Mouse (Mus musculus) midbrain, embryonic 14.5 days (tissue): ENCODE data around the gene Rnf103. TPM values are rescaled to one million over a fixed set of nuclear protein-coding genes. Genes with fewer than 3 reads are reported as not detected.

Experiments used
- ATAC-seq: fragments of 200-750 bp; cut with Nextera tagmentation; 2 replicates; pipeline ENCODE4 v1.8.0; 2017; ENCODE audit warnings: moderate number of reproducible peaks, moderate library complexity; ENCODE audit not compliant: low FRiP score, low TSS enrichment
- DNase-seq: peaks from one replicate; pipeline ENCODE4 v3.0.0-alpha.2; 2015
- H3K27ac ChIP-seq: fragments of 300-500 bp; sonication (generic); replicated peaks from 2 replicates; pipeline ENCODE4 v1.5.1; 2014; ENCODE audit warnings: mild to moderate bottlenecking, low read depth, low read length, moderate library complexity
- H3K27me3 ChIP-seq: fragments of 300-500 bp; sonication (generic); 2 replicates; pipeline ENCODE4 v1.6.1; 2014; ENCODE audit warnings: low read length, control low read depth, mixed read lengths; ENCODE audit not compliant: control insufficient read depth, insufficient read depth
- H3K36me3 ChIP-seq: fragments of 300-500 bp; sonication (generic); 2 replicates; pipeline ENCODE4 v1.6.1; 2014; ENCODE audit warnings: low read length, control low read depth; ENCODE audit not compliant: control insufficient read depth, insufficient read depth
- H3K4me1 ChIP-seq: fragments of 300-500 bp; sonication (generic); 2 replicates; pipeline ENCODE4 v1.6.1; 2014; ENCODE audit warnings: mild to moderate bottlenecking, antibody characterized with exemption, low read length, control low read depth; ENCODE audit not compliant: control insufficient read depth, insufficient read depth
- H3K4me2 ChIP-seq: fragments of 300-500 bp; sonication (generic); 2 replicates; pipeline ENCODE4 v1.6.1; 2014; ENCODE audit warnings: mild to moderate bottlenecking, low read length, moderate library complexity
- H3K4me3 ChIP-seq: fragments of 300-500 bp; sonication (generic); replicated peaks from 2 replicates; pipeline ENCODE4 v1.5.1; 2014; ENCODE audit warnings: low read depth, low read length
- H3K9ac ChIP-seq: fragments of 300-500 bp; sonication (generic); replicated peaks from 2 replicates; pipeline ENCODE4 v1.6.1; 2014; ENCODE audit warnings: mild to moderate bottlenecking, low read length, moderate library complexity
- H3K9me3 ChIP-seq: fragments of 300-500 bp; sonication (generic); 2 replicates; pipeline ENCODE4 v1.6.1; 2016; ENCODE audit warnings: low read length, control low read depth, mixed read lengths; ENCODE audit not compliant: control insufficient read depth
- WGBS: fragments of 180-500 bp; shearing (Covaris S2); extraction: QIAGEN DNeasy Blood & Tissue Kit; methylation state at CpG from one replicate; pipeline ENCODE4 v1.1.7; 2014; 5-methylcytosine and 5-hydroxymethylcytosine counted together
- polyA plus RNA-seq: library from polyadenylated mRNA; unstranded; fragments of >200 nt; fragmentation: Nextera tagmentation; extraction: Ambion mirVana; gene quantifications from 2 replicates; pipeline ENCODE4 v1.2.1, GENCODE M21; 2014

Gene Rnf103
- polyA plus RNA-seq, 1 experiment from 2014 or later: 34.5 TPM

DNA sequence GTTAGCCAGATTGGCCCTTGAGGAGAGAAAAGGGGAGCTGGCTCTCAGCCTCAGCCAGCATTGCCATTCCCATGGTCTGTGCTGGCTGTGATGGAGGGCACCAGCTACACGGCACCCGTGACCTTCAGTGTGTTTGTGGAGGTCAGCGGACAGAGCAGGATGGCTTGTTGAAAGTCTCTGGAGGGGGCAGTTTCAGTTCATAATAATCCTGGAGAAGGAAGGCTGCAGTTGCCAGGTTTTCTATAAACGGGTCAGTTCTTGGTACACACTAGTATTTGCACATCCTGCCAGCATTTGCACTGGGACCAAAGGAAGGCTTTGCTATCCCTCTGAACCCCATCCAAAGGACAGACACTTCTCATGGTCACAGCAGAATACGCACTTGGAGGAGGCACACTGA lies 8.4 kb upstream of the Rnf103 start:
- no peak overlapping the region for H3K27ac ChIP-seq
- no peaks in the 10 kb centered on the region for H3K27me3 ChIP-seq
- H3K36me3 ChIP-seq: no peaks in the 10 kb centered on the region
- no peak overlapping the region for H3K4me3 ChIP-seq
- no peak overlapping the region for H3K4me2 ChIP-seq
- ATAC-seq (no peak), DNase-seq (no peak)
- H3K9ac ChIP-seq: no peak overlapping the region
- no peaks in the 10 kb centered on the region for H3K4me1 ChIP-seq
- whole genome bisulfite sequencing: 84% methylated on average over 5 of the region's 5 CpGs
- no peaks in the 10 kb centered on the region for H3K9me3 ChIP-seq

DNA sequence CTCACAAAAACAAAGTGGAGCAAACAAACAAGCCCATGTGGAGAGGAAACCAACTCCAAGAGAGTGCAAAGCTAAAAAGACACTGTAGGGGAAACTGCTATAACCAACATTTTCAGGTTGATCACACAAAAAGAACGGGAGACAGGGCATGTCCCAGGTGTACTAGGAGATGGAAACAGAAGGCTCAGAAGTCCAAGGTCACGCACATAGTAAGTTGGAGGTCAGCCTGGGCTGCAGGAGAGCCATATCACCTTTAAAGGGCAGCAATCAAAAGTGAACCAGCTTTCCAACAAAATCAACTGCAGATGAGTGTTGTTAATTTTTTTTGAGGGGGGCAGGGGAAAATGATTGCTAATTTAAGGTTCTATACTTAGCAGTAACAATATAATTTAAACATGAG lies 7.5 kb upstream of the Rnf103 start:
- 72% methylated on average over 2 of the region's 2 CpGs for WGBS
- Histone ChIP-seq H3K4me3 (no peak overlapping the region), H3K36me3 (no peaks in the 10 kb centered on the region), H3K9me3 (no peaks in the 10 kb centered on the region), H3K27me3 (no peaks in the 10 kb centered on the region), H3K4me1 (no peaks in the 10 kb centered on the region), H3K27ac (no peak overlapping the region), H3K4me2 (no peak overlapping the region), H3K9ac (no peak overlapping the region)
- DNase-seq (no peak), ATAC-seq (no peak)

DNA sequence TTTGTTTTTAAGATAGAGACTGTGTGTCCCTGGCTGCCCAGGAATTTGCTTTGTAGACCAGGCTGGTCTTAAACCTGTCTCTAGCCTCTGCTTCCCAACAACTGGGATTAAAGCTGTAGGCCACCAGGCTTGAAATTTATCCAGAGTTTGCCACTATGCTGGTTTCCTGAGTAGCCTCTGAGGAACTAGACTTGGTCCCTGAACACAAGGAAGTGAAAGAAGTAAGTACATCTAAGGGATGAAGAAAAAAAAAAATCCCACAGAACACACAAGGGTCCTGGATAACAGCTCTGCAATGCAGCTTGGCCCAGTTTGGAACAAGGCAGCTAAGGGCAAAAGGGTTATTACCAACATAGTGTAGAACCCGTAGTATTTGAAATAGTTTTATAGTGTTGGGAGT lies 6.8 kb upstream of the Rnf103 start:
- no peak for DNase-seq
- Histone ChIP-seq H3K27ac (no peak overlapping the region), H3K36me3 (no peaks in the 10 kb centered on the region), H3K9ac (no peak overlapping the region), H3K9me3 (no peaks in the 10 kb centered on the region), H3K4me2 (no peak overlapping the region), H3K4me3 (no peak overlapping the region), H3K4me1 (no peaks in the 10 kb centered on the region), H3K27me3 (no peaks in the 10 kb centered on the region)
- no peak for ATAC-seq
- WGBS: 88% methylated on average over 1 of the region's 1 CpGs

DNA sequence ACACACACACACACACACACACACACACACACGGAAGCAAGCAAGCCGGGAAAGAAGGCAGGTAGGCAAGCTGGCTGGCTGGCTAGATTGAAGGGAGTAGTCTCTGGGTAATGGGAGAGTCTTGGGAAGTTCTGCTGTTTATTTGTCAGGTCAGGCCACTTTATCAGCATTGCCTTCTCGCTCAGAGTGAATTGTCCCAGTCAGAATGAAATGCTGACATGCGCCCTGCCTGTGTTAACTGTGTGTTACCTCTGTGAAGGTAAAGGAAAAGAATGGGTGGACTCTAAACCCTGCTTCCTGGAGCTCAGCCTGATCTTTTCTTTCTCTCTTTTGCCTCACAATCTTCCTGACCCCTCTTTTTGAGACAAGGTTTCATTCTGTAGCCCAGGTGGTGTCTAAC lies 5.7 kb upstream of the Rnf103 start:
- Histone ChIP-seq H3K27me3 (no peaks in the 10 kb centered on the region), H3K9me3 (no peaks in the 10 kb centered on the region), H3K9ac (no peak overlapping the region), H3K4me1 (no peaks in the 10 kb centered on the region), H3K27ac (no peak overlapping the region), H3K36me3 (no peaks in the 10 kb centered on the region), H3K4me3 (no peak overlapping the region), H3K4me2 (no peak overlapping the region)
- no peak for ATAC-seq
- no peak for DNase-seq
- WGBS: 48% methylated on average over 4 of the region's 4 CpGs

DNA sequence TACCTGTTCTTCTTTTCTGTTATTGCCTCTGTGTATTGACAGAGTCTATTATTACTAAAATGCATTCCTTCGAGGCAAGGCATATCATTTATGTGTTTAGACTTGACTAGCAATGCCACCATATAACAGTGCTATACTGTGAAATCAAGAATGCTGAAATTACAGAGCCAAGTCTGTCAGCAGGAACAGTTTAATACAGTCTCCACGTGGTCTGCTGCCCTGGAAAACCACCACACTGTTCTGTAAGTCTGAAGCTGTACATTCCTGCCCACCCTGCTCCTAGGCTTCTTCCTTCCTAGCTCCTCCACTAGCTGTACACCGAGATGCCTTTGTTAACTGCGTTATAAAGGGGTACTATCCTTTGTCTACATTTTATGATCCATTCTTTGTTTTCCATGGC lies 1.6 kb upstream of the Rnf103 start:
- no peak for DNase-seq
- Histone ChIP-seq H3K9ac (no peak overlapping the region), H3K4me2 (no peak overlapping the region), H3K27ac (no peak overlapping the region), H3K9me3 (no peaks in the 10 kb centered on the region), H3K4me1 (peaks cover 16% of the 10 kb centered on the region), H3K4me3 (no peak overlapping the region), H3K27me3 (no peaks in the 10 kb centered on the region), H3K36me3 (no peaks in the 10 kb centered on the region)
- WGBS: 73% methylated on average over 4 of the region's 4 CpGs
- ATAC-seq: no peak

DNA sequence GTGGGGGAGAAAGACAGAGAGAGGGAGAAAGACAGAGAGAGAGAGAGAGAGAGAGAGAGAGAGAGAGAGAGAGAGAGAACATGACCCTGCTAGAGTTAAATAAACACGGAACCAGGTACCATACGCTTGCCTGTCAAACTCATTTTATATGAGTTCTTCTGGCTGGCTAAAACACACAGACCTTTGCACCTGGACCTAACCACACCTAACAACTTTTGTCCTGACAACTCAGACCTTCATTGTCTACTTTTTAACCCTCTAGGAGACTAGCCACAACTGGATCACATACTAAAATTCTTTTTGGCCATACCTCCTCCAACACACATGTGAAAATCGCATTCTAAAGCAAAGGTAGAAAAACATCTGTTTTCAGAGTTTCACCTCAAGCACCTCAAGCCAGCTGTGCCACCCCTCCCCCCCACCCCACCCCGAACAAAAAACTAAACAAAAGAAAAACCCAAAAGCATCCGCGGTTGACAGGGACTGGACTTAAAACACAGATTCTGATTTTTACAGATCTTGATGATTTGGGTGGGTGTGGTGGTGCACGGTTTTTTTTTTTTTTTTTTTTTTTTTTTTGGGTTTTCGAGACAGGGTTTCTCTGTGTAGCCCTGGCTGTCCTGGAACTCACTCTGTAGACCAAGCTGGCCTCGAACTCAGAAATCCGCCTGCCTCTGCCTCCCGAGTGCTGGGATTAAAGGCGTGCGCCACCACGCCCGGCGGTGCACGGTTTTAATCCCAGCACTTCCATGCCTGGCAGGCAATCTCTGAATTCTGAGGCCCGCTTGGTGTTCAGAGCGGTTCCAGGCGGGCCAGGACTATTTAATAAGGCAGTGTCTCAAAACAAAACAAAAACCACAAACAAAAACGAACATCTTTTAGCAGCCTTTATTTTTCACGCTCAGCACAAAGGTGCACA lies 679 bp upstream of the Rnf103 start:
- DNase-seq: no peak

DNA sequence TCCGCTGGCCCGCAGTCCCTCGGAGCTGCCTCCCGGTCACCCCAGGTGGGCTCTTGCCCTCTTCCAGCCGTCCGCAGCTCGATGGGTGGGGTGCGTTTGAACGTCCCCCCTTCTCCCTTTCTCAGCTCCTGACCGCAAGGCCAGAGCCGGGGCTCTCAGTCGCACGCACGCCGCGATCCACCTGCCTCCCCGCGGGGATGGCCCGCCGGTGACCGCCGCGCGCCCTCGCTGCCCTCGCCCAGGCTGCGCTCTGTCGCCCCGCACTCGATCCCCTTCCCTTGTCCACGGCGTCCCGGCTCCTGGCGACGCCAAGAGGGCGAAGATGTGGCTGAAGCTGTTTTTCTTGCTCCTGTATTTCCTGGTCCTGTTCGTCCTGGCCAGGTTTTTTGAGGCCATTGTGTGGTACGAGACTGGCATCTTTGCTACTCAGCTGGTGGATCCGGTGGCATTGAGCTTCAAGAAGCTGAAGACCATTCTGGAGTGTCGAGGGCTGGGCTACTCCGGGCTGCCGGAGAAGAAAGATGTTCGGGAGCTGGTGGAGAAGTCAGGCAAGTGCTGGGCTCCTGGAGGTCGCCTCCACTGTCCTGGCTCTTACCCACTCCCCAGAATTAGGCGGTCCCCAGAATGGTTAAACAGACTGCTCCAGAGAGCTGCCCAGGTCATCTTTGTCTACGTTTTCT lies 787 bp downstream of the Rnf103 start:
- Histone ChIP-seq H3K4me2 (peak overlapping the region; percentile 71), H3K4me3 (peak overlapping the region; percentile 90), H3K9ac (peak overlapping the region; percentile 98), H3K4me1 (peaks cover 17% of the 10 kb centered on the region), H3K36me3 (peaks cover 11% of the 10 kb centered on the region; the same call in 1 of the 2 replicates), H3K9me3 (no peaks in the 10 kb centered on the region), H3K27me3 (no peaks in the 10 kb centered on the region), H3K27ac (peak overlapping the region; percentile 99)
- ATAC-seq (peak; percentile 44), DNase-seq (peak; percentile 72)
- WGBS: 0% methylated on average over 46 of the region's 46 CpGs

More for the DNA sequence above, 679 bp upstream of the Rnf103 start:
- no peaks in the 10 kb centered on the region for H3K9me3 ChIP-seq
- no peak for ATAC-seq
- H3K4me3 ChIP-seq: peak overlapping the region; percentile 90
- H3K27ac ChIP-seq: peak overlapping the region; percentile 99
- WGBS: 28% methylated on average over 20 of the region's 22 CpGs
- no peaks in the 10 kb centered on the region for H3K36me3 ChIP-seq
- peak overlapping the region; percentile 71 for H3K4me2 ChIP-seq
- peak overlapping the region; percentile 98 for H3K9ac ChIP-seq
- H3K27me3 ChIP-seq: no peaks in the 10 kb centered on the region
- H3K4me1 ChIP-seq: peaks cover 17% of the 10 kb centered on the region

DNA sequence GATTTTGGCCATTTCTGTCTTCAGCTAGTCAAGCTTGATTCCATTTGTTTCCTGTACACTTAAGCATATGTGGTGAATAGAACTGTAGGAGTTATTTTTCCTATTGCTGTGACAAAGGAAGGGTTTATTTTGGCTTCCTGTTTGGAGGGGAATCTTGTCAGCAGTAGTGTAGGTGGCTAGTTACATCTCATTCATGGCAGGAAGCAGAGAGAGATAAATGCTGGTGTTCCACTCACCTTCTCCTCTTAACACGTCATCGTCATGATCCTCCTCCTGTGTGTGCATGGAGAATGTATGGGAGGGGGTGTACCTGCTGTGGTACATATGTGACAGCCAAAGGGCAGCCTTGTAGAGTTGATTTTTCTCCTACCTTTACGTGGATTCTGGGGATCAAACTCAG lies 6.9 kb downstream of the Rnf103 start:
- H3K36me3 ChIP-seq: peaks cover 27% of the 10 kb centered on the region
- no peaks in the 10 kb centered on the region for H3K27me3 ChIP-seq
- H3K9me3 ChIP-seq: no peaks in the 10 kb centered on the region
- H3K27ac ChIP-seq: no peak overlapping the region
- H3K4me1 ChIP-seq: peaks cover 14% of the 10 kb centered on the region
- H3K4me3 ChIP-seq: no peak overlapping the region
- ATAC-seq (no peak), DNase-seq (no peak)
- WGBS: 90% methylated on average over 3 of the region's 3 CpGs
- no peak overlapping the region for H3K9ac ChIP-seq
- no peak overlapping the region for H3K4me2 ChIP-seq
